Mouse (Mus musculus) heart, postnatal 0 days (tissue): Measurements from ENCODE around the gene Sirt7.

Source experiments
- CTCF ChIP-seq: IDR thresholded peaks from 2 replicates; pipeline ENCODE4 v1.5.1; 2016; ENCODE audit warnings: antibody characterized with exemption, control low read depth, low read depth
- EP300 ChIP-seq: IDR thresholded peaks from 2 replicates; pipeline ENCODE4 v1.6.1; 2016; ENCODE audit warnings: antibody characterized with exemption, low read depth

DNA sequence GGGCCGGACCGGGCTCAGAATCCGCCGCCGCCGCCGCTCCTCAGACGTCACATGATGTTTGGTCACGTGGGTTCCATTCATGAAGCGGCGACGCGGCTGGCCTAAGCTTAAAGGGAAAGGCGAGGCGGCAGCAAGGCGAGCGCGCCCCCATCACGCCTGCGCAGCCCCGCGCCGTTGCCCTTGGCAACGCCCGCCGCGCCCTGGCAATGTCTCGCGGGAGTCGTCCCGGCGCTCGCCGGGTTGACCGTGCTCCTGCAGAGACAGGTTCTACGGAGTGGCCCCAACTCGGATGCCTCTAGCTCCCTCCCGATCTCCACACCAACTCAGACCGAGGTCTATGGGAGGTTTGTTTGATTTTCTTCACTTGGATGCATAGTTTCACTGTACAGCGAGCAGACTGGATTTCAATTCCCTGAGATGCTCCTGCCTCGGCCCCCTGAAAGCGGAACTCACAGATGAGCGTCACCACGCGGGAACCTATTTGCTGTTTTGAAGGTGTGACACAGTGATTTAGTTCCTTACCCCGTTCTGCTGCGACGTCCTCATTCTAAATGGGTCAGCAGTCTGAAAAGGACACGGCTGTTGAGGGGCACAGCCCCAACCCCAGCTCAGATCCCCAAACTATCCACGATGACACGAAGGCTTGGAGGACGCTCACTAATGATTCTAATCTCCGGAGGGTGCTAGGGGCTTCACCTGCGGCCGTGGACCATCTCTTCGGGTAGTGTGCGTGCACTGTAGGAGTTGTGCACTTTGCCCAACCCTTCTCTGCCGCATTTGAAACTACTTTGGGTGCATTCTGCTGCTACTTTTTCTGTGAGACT is 8.7 kb upstream of the Sirt7 start, which contains the start of gene Mafg:
- TF ChIP-seq CTCF (no peak), EP300 (no peak)
